Mouse (Mus musculus) lung, postnatal 0 days (tissue): Measurements from ENCODE around the gene Cfap206. TPM values are rescaled to one million over a fixed set of nuclear protein-coding genes. Genes with fewer than 3 reads are reported as not detected.
A peak's percentile ranks its signal among the peaks of the same experiment; 100 is the strongest.

Experiments used
- ATAC-seq: fragments of 200-750 bp; cut with Nextera tagmentation; 2 replicates; pipeline ENCODE4 v1.8.0; 2017; ENCODE audit warnings: moderate library complexity
- DNase-seq: peaks from one replicate; pipeline ENCODE4 v3.0.0-alpha.2; 2016; ENCODE audit warnings: low spot score
- H3K27ac ChIP-seq: fragments of 300-500 bp; sonication (generic); 2 replicates; pipeline ENCODE4 v1.5.1; 2014; ENCODE audit warnings: antibody characterized with exemption, mild to moderate bottlenecking, low read length, mixed read lengths
- H3K27me3 ChIP-seq: fragments of 300-500 bp; sonication (generic); replicated peaks from 2 replicates; pipeline ENCODE4 v1.6.1; 2014; ENCODE audit warnings: low read length, mixed read lengths; ENCODE audit not compliant: insufficient read depth
- H3K36me3 ChIP-seq: fragments of 300-500 bp; sonication (generic); 2 replicates; pipeline ENCODE4 v1.6.1; 2014; ENCODE audit warnings: low read length, mixed read lengths; ENCODE audit not compliant: insufficient read depth
- H3K4me1 ChIP-seq: fragments of 300-500 bp; sonication (generic); 2 replicates; pipeline ENCODE4 v1.6.1; 2014; ENCODE audit warnings: antibody characterized with exemption, low read depth, low read length, mixed read lengths; ENCODE audit not compliant: insufficient read depth
- H3K4me2 ChIP-seq: fragments of 300-500 bp; sonication (generic); replicated peaks from 2 replicates; pipeline ENCODE4 v1.6.1; 2014; ENCODE audit warnings: low read depth, mild to moderate bottlenecking, low read length, moderate library complexity, mixed read lengths
- H3K4me3 ChIP-seq: fragments of 300-500 bp; sonication (generic); 2 replicates; pipeline ENCODE4 v1.5.1; 2014; ENCODE audit warnings: low read depth, low read length
- H3K9ac ChIP-seq: fragments of 300-500 bp; sonication (generic); replicated peaks from 2 replicates; pipeline ENCODE4 v1.6.1; 2014; ENCODE audit warnings: low read depth, mild to moderate bottlenecking
- H3K9me3 ChIP-seq: fragments of 300-500 bp; sonication (generic); 2 replicates; pipeline ENCODE4 v1.6.1; 2016; ENCODE audit warnings: low read length, mixed read lengths
- CTCF ChIP-seq: IDR thresholded peaks from 2 replicates; pipeline ENCODE4 v1.5.1; 2016; ENCODE audit warnings: antibody characterized with exemption, mild to moderate bottlenecking
- EP300 ChIP-seq: IDR thresholded peaks from 2 replicates; pipeline ENCODE4 v1.6.1; 2016; ENCODE audit warnings: antibody characterized with exemption, mild to moderate bottlenecking, control low read depth
- WGBS: fragments of 180-500 bp; shearing (Covaris S2); extraction: QIAGEN DNeasy Blood & Tissue Kit; methylation state at CpG from one replicate; pipeline ENCODE4 v1.1.7; 2014; 5-methylcytosine and 5-hydroxymethylcytosine counted together
- polyA plus RNA-seq: library from polyadenylated mRNA; unstranded; fragments of >200 nt; fragmentation: Nextera tagmentation; extraction: Ambion mirVana; gene quantifications from 2 replicates; pipeline ENCODE4 v1.2.1, GENCODE M21; 2015

Gene Cfap206
- polyA plus RNA-seq, 1 experiment from 2014 or later: 11.9 TPM

DNA sequence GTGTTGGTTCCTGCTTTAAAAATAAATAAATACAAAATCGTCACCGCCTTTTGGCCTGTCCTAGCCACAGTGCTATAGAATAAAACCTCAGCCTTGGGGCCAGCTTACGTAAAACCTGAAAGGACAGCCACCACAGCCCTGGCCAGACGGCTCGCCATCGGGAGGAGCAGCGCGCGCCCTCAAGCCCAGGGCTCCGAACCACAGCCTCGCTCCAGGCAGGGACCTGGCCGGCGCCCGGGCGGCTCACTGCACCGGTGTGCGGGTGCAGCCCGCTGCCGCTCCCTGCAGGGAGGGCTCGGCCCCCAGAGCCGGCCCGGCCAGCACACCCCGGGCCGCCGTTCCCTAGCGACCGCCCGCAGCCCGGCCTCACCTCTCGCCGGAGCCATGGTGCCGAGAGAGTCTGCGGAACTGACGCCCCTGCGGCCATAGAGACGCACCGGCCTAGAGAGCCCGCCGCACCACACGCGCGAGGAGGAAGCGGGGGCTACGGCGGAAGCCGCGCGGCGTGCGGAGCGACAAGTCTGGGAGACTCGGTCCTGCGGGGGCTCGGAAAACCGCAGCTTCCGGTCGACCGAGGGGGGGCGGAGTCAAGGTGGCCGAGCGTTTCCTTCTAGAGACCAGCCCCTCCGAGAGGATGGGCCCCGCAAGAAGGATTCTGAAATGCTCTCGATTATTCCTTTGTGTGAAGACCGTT lies 43.0 kb downstream of the Cfap206 start, which contains the start of gene Slc35a1:
Gene Slc35a1 (minus strand): TSS at position 565 of the 694 bp plus-strand sequence.
- Histone ChIP-seq H3K4me1 (no peaks in the 10 kb centered on the region), H3K27ac (peak within 1 kb of the TSS; percentile 86), H3K36me3 (no peaks in the 10 kb centered on the region), H3K9me3 (no peaks in the 10 kb centered on the region), H3K4me3 (peak within 1 kb of the TSS; percentile 89), H3K9ac (peak within 1 kb of the TSS; percentile 76), H3K27me3 (no peaks in the 10 kb centered on the region), H3K4me2 (peak within 1 kb of the TSS; percentile 62)
- WGBS: under 1% methylated on average over 49 of the region's 65 CpGs
- ATAC-seq: peak; percentile 98
- TF ChIP-seq EP300: no peak
- TF ChIP-seq CTCF: peak; percentile 24; the same call in 1 of the 2 replicates
- DNase-seq: peak; percentile 93

DNA sequence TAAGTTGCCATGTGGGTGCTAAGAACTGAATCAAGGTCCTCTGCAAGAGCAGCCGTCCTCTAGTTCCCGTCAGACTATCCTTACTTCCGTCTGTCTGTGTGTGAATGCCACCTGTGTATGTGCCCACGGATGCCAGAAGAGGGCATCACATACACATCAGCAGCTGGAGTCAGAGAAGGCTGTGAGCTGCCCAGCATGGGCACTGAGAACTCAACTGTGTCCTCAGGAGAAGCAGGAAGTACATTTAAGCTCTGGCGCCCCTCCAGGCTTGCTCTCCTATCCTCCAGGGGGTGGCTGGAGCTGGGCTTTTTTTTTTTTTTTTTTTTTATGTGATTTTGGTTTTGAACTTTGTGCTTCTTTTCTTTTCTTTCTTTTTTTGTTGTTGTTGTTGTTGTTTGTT lies 49.5 kb downstream of the Cfap206 start:
- no peak overlapping the region for H3K4me3 ChIP-seq
- TF ChIP-seq CTCF: peak; percentile 28; the same call in 1 of the 2 replicates
- no peak for TF ChIP-seq EP300
- no peak overlapping the region for H3K27ac ChIP-seq
- DNase-seq: no peak
- no peak overlapping the region for H3K9ac ChIP-seq
- H3K4me2 ChIP-seq: no peak overlapping the region
- H3K27me3 ChIP-seq: no peaks in the 10 kb centered on the region
- H3K4me1 ChIP-seq: no peaks in the 10 kb centered on the region
- H3K36me3 ChIP-seq: peaks cover 5% of the 10 kb centered on the region
- no peak for ATAC-seq
- H3K9me3 ChIP-seq: no peaks in the 10 kb centered on the region
- 91% methylated on average over 5 of the region's 5 CpGs for WGBS

DNA sequence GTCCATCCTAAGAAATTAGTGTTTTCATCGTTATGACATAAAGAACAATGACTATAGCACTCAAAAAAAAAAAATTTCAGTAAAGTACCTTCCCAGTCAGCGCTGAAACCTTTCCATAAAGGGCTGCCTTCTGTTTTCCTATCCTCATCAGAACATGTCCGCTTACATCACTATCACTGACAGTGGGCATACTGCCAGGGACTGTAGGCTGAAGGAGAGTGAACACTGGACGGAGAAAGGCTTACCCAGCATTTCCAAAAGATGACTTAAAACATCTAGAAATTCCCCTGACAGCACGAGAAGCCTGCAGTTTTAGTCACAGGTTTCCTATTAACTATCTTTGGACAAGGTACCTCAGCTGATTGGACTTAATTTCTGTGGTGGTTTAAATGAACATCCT lies 56.3 kb downstream of the Cfap206 start:
- Histone ChIP-seq H3K4me2 (no peak overlapping the region), H3K36me3 (peaks cover 4% of the 10 kb centered on the region), H3K27ac (no peak overlapping the region), H3K4me3 (no peak overlapping the region), H3K9me3 (no peaks in the 10 kb centered on the region), H3K27me3 (no peaks in the 10 kb centered on the region), H3K4me1 (no peaks in the 10 kb centered on the region), H3K9ac (no peak overlapping the region)
- WGBS: 73% methylated on average over 5 of the region's 5 CpGs
- peak; percentile 58 for DNase-seq
- no peak for TF ChIP-seq CTCF
- TF ChIP-seq EP300: no peak
- ATAC-seq: no peak

DNA sequence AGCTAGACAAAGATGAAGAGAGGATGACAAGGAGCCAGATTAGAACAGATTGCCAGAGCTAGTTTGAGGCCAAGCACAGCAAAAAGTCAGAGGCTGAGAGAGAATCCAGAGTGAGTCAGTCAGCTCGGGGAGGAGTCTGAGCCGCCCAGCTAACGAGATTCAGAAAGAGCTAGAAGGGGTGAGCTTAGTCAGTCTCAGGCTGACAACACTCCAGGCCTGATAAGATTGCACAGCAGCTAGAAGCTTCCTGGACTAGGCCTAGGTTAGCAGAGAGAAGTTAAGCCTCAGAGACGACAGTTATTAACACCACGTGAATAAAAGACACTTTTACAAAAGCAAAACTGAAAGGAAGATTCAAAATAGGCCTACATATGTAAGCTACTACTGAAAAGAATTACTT lies 62.1 kb downstream of the Cfap206 start:
- H3K4me1 ChIP-seq: no peaks in the 10 kb centered on the region
- no peak overlapping the region for H3K4me2 ChIP-seq
- no peak overlapping the region for H3K9ac ChIP-seq
- DNase-seq: no peak
- 93% methylated on average over 5 of the region's 5 CpGs for WGBS
- no peaks in the 10 kb centered on the region for H3K27me3 ChIP-seq
- no peaks in the 10 kb centered on the region for H3K9me3 ChIP-seq
- no peak for TF ChIP-seq CTCF
- TF ChIP-seq EP300: no peak
- H3K4me3 ChIP-seq: no peak overlapping the region
- peaks cover 39% of the 10 kb centered on the region for H3K36me3 ChIP-seq
- H3K27ac ChIP-seq: no peak overlapping the region
- ATAC-seq: no peak

DNA sequence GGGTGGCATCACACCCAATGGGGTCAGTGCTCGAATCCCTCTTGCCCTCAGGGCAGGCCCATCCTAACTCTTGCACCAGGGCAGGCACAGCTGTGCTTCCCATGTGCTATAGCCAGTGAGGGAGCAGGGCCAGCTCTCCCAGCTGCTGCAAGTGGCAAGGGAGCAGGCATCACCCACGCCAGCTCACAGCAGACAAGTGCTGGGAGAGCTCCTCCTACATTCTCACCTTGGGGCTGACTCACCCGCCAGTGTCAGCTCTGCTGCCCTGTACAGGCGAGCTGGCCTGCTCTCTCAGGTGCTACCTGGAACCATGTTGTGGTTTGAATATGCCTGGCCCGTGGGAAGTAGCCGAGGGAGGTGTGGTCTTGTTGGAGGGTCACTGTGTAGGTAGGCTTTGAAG lies 68.1 kb downstream of the Cfap206 start:
- no peaks in the 10 kb centered on the region for H3K9me3 ChIP-seq
- 70% methylated on average over 6 of the region's 6 CpGs for WGBS
- ATAC-seq: peak; percentile 38; the same call in 1 of the 2 replicates
- H3K27me3 ChIP-seq: no peaks in the 10 kb centered on the region
- no peaks in the 10 kb centered on the region for H3K4me1 ChIP-seq
- no peak overlapping the region for H3K4me2 ChIP-seq
- H3K36me3 ChIP-seq: peaks cover 44% of the 10 kb centered on the region
- DNase-seq: no peak
- no peak overlapping the region for H3K27ac ChIP-seq
- H3K4me3 ChIP-seq: no peak overlapping the region
- no peak for TF ChIP-seq CTCF
- no peak for TF ChIP-seq EP300
- no peak overlapping the region for H3K9ac ChIP-seq

DNA sequence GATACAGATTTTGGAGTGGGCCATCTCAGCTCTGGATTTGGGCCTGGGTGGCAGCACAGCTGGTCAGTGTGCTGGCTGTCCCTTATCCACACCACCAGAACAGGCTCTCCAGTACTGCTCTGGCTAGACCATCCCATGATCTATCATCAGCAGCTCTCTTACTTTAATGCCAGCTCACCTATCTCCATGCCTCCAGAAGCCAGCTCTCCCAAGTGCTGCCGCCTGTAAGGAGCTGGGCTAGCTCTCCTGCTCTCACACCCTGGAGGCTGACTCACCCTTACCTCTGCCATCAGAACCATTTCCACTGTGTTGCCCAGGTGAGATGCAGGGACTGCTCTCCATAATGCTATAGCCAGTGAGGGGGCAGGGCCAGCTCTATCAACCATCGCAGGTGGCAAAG lies 68.5 kb downstream of the Cfap206 start:
- TF ChIP-seq EP300 (no peak), CTCF (no peak)

More for the DNA sequence above, 68.5 kb downstream of the Cfap206 start:
- Histone ChIP-seq H3K4me2 (no peak overlapping the region), H3K27ac (no peak overlapping the region), H3K4me3 (no peak overlapping the region), H3K4me1 (no peaks in the 10 kb centered on the region), H3K27me3 (no peaks in the 10 kb centered on the region), H3K9me3 (no peaks in the 10 kb centered on the region), H3K9ac (no peak overlapping the region), H3K36me3 (peaks cover 43% of the 10 kb centered on the region)
- WGBS: 97% methylated on average over 2 of the region's 2 CpGs
- DNase-seq (no peak), ATAC-seq (no peak)
